Mouse (Mus musculus) G1E (cell line): Measurements from ENCODE around the gene Plxna2. TPM values are rescaled to one million over a fixed set of nuclear protein-coding genes. Genes with fewer than 3 reads are reported as not detected.

Source experiments
- ATAC-seq: 2 replicates; pipeline ENCODE4 v1.8.0; 2016; ENCODE audit warnings: mild to moderate bottlenecking; ENCODE audit not compliant: insufficient number of reproducible peaks, poor library complexity, low FRiP score, severe bottlenecking; ENCODE audit errors: extremely low read depth
- DNase-seq: peaks from one replicate; pipeline ENCODE4 v3.0.0; 2012; ENCODE audit warnings: low spot score
- H3K27me3 ChIP-seq: 2 replicates; pipeline ENCODE4 v1.6.1; 2012; ENCODE audit warnings: mild to moderate bottlenecking, low read length, inconsistent platforms; ENCODE audit not compliant: insufficient read depth
- H3K36me3 ChIP-seq: replicated peaks from 2 replicates; pipeline ENCODE3; 2012; ENCODE audit warnings: mild to moderate bottlenecking, inconsistent platforms
- H3K4me1 ChIP-seq: 2 replicates; pipeline ENCODE4 v1.6.1; 2012; ENCODE audit warnings: low read depth, low read length, inconsistent platforms, mixed read lengths; ENCODE audit not compliant: insufficient read depth
- H3K4me3 ChIP-seq: 2 replicates; pipeline ENCODE4 v1.5.1; 2012; ENCODE audit warnings: low read depth, mild to moderate bottlenecking, inconsistent platforms, low read length, moderate library complexity, mixed read lengths
- H3K9me3 ChIP-seq: replicated peaks from 2 replicates; pipeline ENCODE4 v1.6.1; 2012; ENCODE audit warnings: inconsistent platforms
- CTCF ChIP-seq: IDR thresholded peaks from 2 replicates; pipeline ENCODE4 v1.5.1; 2012; ENCODE audit warnings: low read depth, low read length, inconsistent platforms, mixed read lengths
- GATA1 ChIP-seq: IDR thresholded peaks from 2 replicates; pipeline ENCODE4 v1.6.1; 2012; ENCODE audit warnings: borderline replicate concordance, low read length, inconsistent platforms, mixed read lengths
- GATA2 ChIP-seq: IDR thresholded peaks from 2 replicates; pipeline ENCODE4 v1.6.1; 2012; ENCODE audit warnings: low read depth, low read length, inconsistent platforms, borderline replicate concordance
- POLR2AphosphoS5 ChIP-seq: IDR thresholded peaks from 2 replicates; pipeline ENCODE4 v1.6.1; 2012; ENCODE audit warnings: low read depth, low read length, inconsistent platforms; ENCODE audit not compliant: insufficient replicate concordance
- TAL1 ChIP-seq: conservative IDR thresholded peaks from 2 replicates; pipeline ENCODE4 v1.6.1; 2012; ENCODE audit warnings: low read depth, low read length, inconsistent platforms, mixed read lengths
- polyA plus RNA-seq: library from polyadenylated mRNA; stranded (reverse); fragments of >175 nt; gene quantifications from 2 replicates; pipeline ENCODE4 v1.2.3, GENCODE M21; 2012
- total RNA-seq, 2 experiments: library from RNA; stranded (forward) in 1 of 2; stranded (reverse) in 1 of 2; fragments of 200-1000 nt in 1 of 2; fragments of >200 nt in 1 of 2; fragmentation: Nextera tagmentation in 1 of 2; gene quantifications; 2 replicates each; pipeline ENCODE4 v1.2.3; 2014 to 2017

Gene Plxna2
- total and polyA plus RNA-seq, 3 experiments = 0.08 to 0.38 TPM; not detected in 1

DNA sequence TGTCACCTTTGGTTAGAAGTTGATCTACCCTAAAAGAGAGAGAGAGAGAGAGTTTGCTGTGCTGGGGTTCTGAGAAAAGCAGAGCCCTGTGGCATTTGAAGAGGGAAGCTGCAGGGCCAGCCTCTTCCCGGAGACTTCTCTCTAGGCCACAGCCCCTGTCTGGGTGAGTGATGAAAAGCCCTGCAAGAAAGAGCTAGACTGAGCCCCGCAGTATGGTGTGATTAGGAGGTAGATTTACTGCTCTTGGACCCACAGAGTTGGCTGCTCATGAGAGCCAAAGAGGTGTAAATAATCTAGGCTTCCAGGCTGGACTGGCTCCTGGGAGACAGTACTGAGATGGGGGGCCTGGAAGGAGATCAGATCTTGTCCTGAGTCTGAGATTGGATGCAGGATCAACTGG lies 94.4 kb downstream of the Plxna2 start:
- no peaks in the 10 kb centered on the region for H3K36me3 ChIP-seq
- H3K27me3 ChIP-seq = no peaks in the 10 kb centered on the region
- no peak for DNase-seq
- TF ChIP-seq GATA2 (no peak), POLR2AphosphoS5 (no peak), CTCF (no peak), GATA1 (no peak), TAL1 (no peak)
- H3K4me1 ChIP-seq = no peaks in the 10 kb centered on the region
- H3K9me3 ChIP-seq = no peaks in the 10 kb centered on the region
- no peak overlapping the region for H3K4me3 ChIP-seq
- no peak for ATAC-seq

DNA sequence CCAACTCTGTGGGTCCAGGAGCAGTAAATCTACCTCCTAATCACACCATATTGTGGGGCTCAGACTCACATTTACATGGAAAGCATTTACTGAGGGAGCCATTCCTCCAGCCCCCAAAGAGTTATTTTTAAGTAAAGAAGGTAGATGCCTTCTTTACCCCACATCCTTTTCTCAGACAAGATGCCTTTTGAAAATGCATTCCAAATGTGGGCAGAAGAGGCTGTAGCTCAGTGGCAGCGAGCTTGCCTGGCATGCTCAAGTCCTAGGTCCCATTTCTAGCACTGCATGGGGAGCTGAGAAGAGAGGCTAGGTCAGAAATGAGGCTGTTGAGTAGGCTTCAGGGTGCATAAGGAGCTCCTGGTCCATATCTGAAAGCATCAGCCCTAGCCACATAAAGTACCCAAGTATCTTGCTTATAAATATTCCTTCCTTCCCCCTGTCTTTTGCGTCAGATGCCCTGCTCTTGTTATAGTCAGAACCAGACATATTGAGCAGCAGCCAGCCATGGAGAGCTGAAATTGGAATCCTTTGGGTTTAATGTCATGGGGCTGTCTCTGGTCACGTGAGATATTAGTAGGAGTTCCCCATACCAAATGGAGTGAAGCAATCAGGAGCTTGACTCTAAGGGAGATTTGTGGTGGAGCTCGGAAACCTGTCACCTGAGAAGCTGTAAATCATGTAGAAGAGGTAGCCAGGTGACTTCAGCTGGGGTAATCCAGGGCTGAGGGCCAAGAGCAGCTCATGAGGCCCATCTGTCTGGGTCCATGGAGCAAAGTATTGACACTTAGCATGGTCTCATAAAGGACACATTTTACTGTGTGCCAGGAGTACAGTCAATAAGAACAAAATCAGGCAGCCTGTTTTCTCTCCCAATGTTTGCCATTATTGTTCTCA lies 96.4 kb downstream of the Plxna2 start:
- TF ChIP-seq CTCF (no peak), POLR2AphosphoS5 (no peak), TAL1 (no peak), GATA2 (no peak), GATA1 (no peak)
- DNase-seq (no peak), ATAC-seq (no peak)
- Histone ChIP-seq H3K27me3 (no peaks in the 10 kb centered on the region), H3K9me3 (no peaks in the 10 kb centered on the region), H3K4me3 (no peak overlapping the region), H3K36me3 (no peaks in the 10 kb centered on the region), H3K4me1 (no peaks in the 10 kb centered on the region)

DNA sequence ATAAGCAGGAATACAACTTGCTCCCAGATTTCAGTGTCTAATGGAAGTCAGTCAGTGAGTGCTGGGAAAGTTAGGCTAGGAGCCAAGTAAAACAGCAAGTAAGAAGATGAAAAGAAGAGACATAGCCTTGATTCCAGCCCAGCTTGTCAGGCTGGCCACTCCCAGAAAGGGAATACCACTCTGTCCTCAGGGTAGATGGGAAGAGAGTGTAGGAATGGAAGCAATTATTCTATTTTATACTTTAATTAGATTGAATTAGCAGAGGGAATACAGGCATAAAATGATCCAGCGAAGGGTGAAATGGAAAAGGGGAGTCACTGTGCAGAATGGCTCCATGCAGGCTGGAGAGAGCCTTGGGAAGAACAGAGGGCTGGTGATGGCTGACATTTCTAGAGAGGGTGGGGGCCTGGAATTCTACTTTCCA lies 99.4 kb downstream of the Plxna2 start:
- ATAC-seq (no peak), DNase-seq (no peak)
- H3K27me3 ChIP-seq = no peaks in the 10 kb centered on the region
- H3K4me3 ChIP-seq = no peak overlapping the region
- TF ChIP-seq CTCF = no peak
- TF ChIP-seq GATA1 = no peak
- no peak for TF ChIP-seq GATA2
- no peak for TF ChIP-seq TAL1
- TF ChIP-seq POLR2AphosphoS5 = no peak
- no peaks in the 10 kb centered on the region for H3K9me3 ChIP-seq
- H3K36me3 ChIP-seq = no peaks in the 10 kb centered on the region
- H3K4me1 ChIP-seq = no peaks in the 10 kb centered on the region

DNA sequence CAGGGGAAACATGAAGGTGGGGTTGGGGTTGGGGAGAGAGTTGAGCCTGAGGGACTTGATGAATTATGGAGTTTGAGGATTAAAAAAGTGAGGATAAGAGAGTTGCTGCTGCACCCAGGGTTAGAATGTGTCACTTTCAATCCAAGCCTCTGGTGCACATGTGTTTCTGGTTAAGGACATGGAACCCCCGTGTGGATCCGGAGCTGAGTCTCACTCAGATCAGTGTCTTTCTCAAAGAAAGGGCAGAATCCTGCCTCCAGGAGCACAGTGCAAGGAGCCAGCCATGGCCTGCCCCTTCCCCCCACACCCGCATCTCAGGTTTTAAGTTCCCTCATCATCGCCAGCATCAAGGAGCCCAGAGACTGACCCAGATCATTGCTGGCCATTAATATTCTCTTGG lies 102.4 kb downstream of the Plxna2 start:
- DNase-seq (no peak), ATAC-seq (no peak)
- no peaks in the 10 kb centered on the region for H3K9me3 ChIP-seq
- H3K27me3 ChIP-seq = no peaks in the 10 kb centered on the region
- TF ChIP-seq GATA1 (no peak), CTCF (no peak)
- H3K36me3 ChIP-seq = no peaks in the 10 kb centered on the region
- H3K4me1 ChIP-seq = no peaks in the 10 kb centered on the region
- no peak overlapping the region for H3K4me3 ChIP-seq

DNA sequence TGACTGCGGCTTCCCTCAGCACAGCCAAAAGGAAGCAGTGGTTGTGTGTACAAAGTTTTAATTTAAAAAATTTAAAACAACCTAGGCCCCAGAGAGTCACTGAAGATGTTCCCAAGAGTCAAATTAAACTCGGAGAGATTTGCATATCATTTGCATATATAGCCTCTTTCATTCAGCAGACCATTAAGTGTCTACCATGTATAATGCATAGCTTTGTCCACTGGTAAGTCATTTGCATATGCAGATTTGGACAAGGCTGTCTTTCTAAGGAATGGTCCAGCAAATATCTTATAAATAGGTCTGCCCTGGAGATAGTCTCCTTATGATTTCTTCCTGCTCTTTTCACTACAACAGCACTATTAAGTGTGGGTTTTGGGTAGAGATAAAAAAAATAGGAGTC lies 103.2 kb downstream of the Plxna2 start:
- Histone ChIP-seq H3K36me3 (no peaks in the 10 kb centered on the region), H3K9me3 (no peaks in the 10 kb centered on the region), H3K4me1 (no peaks in the 10 kb centered on the region), H3K27me3 (no peaks in the 10 kb centered on the region), H3K4me3 (no peak overlapping the region)
- no peak for ATAC-seq
- no peak for TF ChIP-seq GATA1
- no peak for TF ChIP-seq POLR2AphosphoS5
- no peak for TF ChIP-seq GATA2
- TF ChIP-seq TAL1 = no peak
- TF ChIP-seq CTCF = no peak
- no peak for DNase-seq

DNA sequence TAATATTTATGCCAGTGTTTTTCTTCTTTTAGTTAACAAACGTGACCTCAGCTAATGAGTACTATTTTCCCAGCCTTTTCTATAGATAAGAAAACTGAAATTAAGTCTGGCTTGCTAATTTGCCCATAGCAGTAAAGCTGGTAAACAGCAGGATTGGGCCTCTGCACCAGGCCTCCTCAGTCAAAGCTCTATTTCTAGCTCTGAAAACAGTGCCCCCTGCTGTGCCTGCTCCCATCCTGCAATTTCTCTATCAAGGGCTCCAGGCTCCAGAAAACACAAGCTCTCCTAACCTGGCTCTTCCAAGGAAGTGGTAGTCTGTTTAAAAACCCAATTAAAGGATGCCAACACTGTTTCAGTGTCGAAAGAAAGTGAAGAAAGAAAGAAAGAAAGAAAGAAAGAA lies 104.3 kb downstream of the Plxna2 start:
- Histone ChIP-seq H3K27me3 (no peaks in the 10 kb centered on the region), H3K9me3 (no peaks in the 10 kb centered on the region), H3K4me3 (no peak overlapping the region), H3K36me3 (no peaks in the 10 kb centered on the region), H3K4me1 (no peaks in the 10 kb centered on the region)
- no peak for DNase-seq
- no peak for ATAC-seq
- TF ChIP-seq CTCF (no peak), POLR2AphosphoS5 (no peak), TAL1 (no peak), GATA1 (no peak), GATA2 (no peak)
